Mouse (Mus musculus): Measurements from ENCODE around the gene Tsc22d4.

- no peak for TF ChIP-seq CTCF (IDR thresholded peaks at IDR 0.05; ENCODE audit: low read depth)
- no peak for TF ChIP-seq EP300 (IDR thresholded peaks at IDR 0.05; ENCODE audit: low read depth)
Measured at GRCm38 (mm10) chr5:137772755-137773154, 27.2 kb downstream of the Tsc22d4 start.

Data from heart, postnatal 0 days (tissue).